Mouse (Mus musculus): ENCODE measurements around the gene Rab31. TPM values are rescaled to one million over a fixed set of nuclear protein-coding genes. Genes with fewer than 3 reads are reported as not detected.
A peak's percentile ranks its signal among the peaks of the same experiment; 100 is the strongest.

The Rab31 gene
- polyA plus RNA-seq, 1 experiment from 2014 or later, result 23.5 TPM

GRCm38 (mm10) chr17:65777461-65777860, 4.9 kb upstream of the Rab31 start:
- no peak overlapping the region for H3K4me2 ChIP-seq (replicated peaks; ENCODE audit: low read depth)
- DNase-seq (ENCODE audit: low spot score) (no peak), ATAC-seq (ENCODE audit: low FRiP score, low TSS enrichment) (no peak)
- H3K27me3 ChIP-seq (ENCODE audit: control insufficient read depth, insufficient read depth, low read length), result no peaks in the 10 kb centered on the region
- H3K27ac ChIP-seq (replicated peaks), result no peak overlapping the region
- no peak overlapping the region for H3K4me3 ChIP-seq (ENCODE audit: low read depth, low read length)
- no peaks in the 10 kb centered on the region for H3K9me3 ChIP-seq (ENCODE audit: control insufficient read depth, low read length)
- WGBS, result 84% methylated on average over 4 of the region's 4 CpGs
- no peaks in the 10 kb centered on the region for H3K36me3 ChIP-seq (ENCODE audit: control insufficient read depth, insufficient read depth, low read length)
- no peak overlapping the region for H3K9ac ChIP-seq (ENCODE audit: low read length)
- no peaks in the 10 kb centered on the region for H3K4me1 ChIP-seq (replicated peaks; ENCODE audit: control insufficient read depth, insufficient read depth)
- TF ChIP-seq CTCF (IDR thresholded peaks at IDR 0.05; ENCODE audit: low read depth) (no peak), EP300 (optimal IDR thresholded peaks at IDR 0.05) (no peak)

GRCm38 (mm10) chr17:65776228-65776627, 3.7 kb upstream of the Rab31 start:
- no peak for DNase-seq (ENCODE audit: low spot score)
- H3K9me3 ChIP-seq (ENCODE audit: control insufficient read depth, low read length), result no peaks in the 10 kb centered on the region
- no peak overlapping the region for H3K27ac ChIP-seq (replicated peaks)
- H3K4me2 ChIP-seq (replicated peaks; ENCODE audit: low read depth), result no peak overlapping the region
- H3K9ac ChIP-seq (ENCODE audit: low read length), result no peak overlapping the region
- no peak for ATAC-seq (ENCODE audit: low FRiP score, low TSS enrichment)
- H3K4me3 ChIP-seq (ENCODE audit: low read depth, low read length), result no peak overlapping the region
- no peaks in the 10 kb centered on the region for H3K27me3 ChIP-seq (ENCODE audit: control insufficient read depth, insufficient read depth, low read length)
- TF ChIP-seq CTCF (IDR thresholded peaks at IDR 0.05; ENCODE audit: low read depth) (no peak), EP300 (optimal IDR thresholded peaks at IDR 0.05) (no peak)
- WGBS, result 77% methylated on average over 1 of the region's 1 CpGs
- no peaks in the 10 kb centered on the region for H3K4me1 ChIP-seq (replicated peaks; ENCODE audit: control insufficient read depth, insufficient read depth)
- no peaks in the 10 kb centered on the region for H3K36me3 ChIP-seq (ENCODE audit: control insufficient read depth, insufficient read depth, low read length)

- no peak overlapping the region for H3K4me2 ChIP-seq (replicated peaks; ENCODE audit: low read depth)
- H3K4me3 ChIP-seq (ENCODE audit: low read depth, low read length), result no peak overlapping the region
- TF ChIP-seq EP300 (optimal IDR thresholded peaks at IDR 0.05), result no peak
- TF ChIP-seq CTCF (IDR thresholded peaks at IDR 0.05; ENCODE audit: low read depth), result no peak
- 47% methylated on average over 7 of the region's 7 CpGs for WGBS
- no peak overlapping the region for H3K9ac ChIP-seq (ENCODE audit: low read length)
- no peaks in the 10 kb centered on the region for H3K27me3 ChIP-seq (ENCODE audit: control insufficient read depth, insufficient read depth, low read length)
- H3K27ac ChIP-seq (replicated peaks), result no peak overlapping the region
- ATAC-seq (ENCODE audit: low FRiP score, low TSS enrichment), result peak; percentile 86
- peak; percentile 47 for DNase-seq (ENCODE audit: low spot score)
- H3K9me3 ChIP-seq (ENCODE audit: control insufficient read depth, low read length), result no peaks in the 10 kb centered on the region
- no peaks in the 10 kb centered on the region for H3K4me1 ChIP-seq (replicated peaks; ENCODE audit: control insufficient read depth, insufficient read depth)
- H3K36me3 ChIP-seq (ENCODE audit: control insufficient read depth, insufficient read depth, low read length), result no peaks in the 10 kb centered on the region
These were observed 1.9 kb upstream of the Rab31 start for GRCm38 (mm10) chr17:65774439-65774838.

- Histone ChIP-seq H3K36me3 (ENCODE audit: control insufficient read depth, insufficient read depth, low read length) (no peaks in the 10 kb centered on the region), H3K4me2 (replicated peaks; ENCODE audit: low read depth) (no peak overlapping the region), H3K9ac (ENCODE audit: low read length) (no peak overlapping the region), H3K27ac (replicated peaks) (no peak overlapping the region), H3K4me3 (ENCODE audit: low read depth, low read length) (no peak overlapping the region), H3K4me1 (replicated peaks; ENCODE audit: control insufficient read depth, insufficient read depth) (no peaks in the 10 kb centered on the region), H3K27me3 (ENCODE audit: control insufficient read depth, insufficient read depth, low read length) (no peaks in the 10 kb centered on the region), H3K9me3 (ENCODE audit: control insufficient read depth, low read length) (no peaks in the 10 kb centered on the region)
- TF ChIP-seq EP300 (optimal IDR thresholded peaks at IDR 0.05) (no peak), CTCF (IDR thresholded peaks at IDR 0.05; ENCODE audit: low read depth) (peak; percentile 52)
- DNase-seq (ENCODE audit: low spot score), result no peak
- ATAC-seq (ENCODE audit: low FRiP score, low TSS enrichment), result no peak
- WGBS, result 58% methylated on average over 4 of the region's 4 CpGs
These were observed 1.1 kb upstream of the Rab31 start for GRCm38 (mm10) chr17:65773617-65774016.

GRCm38 (mm10) chr17:65770982-65771915, 1.3 kb downstream of the Rab31 start:
- H3K9ac ChIP-seq (ENCODE audit: low read length), result peak overlapping the region; percentile 80
- H3K36me3 ChIP-seq (ENCODE audit: control insufficient read depth, insufficient read depth, low read length), result no peaks in the 10 kb centered on the region
- H3K9me3 ChIP-seq (ENCODE audit: control insufficient read depth, low read length), result no peaks in the 10 kb centered on the region
- TF ChIP-seq EP300 (optimal IDR thresholded peaks at IDR 0.05) (no peak), CTCF (IDR thresholded peaks at IDR 0.05; ENCODE audit: low read depth) (no peak)
- DNase-seq (ENCODE audit: low spot score) (no peak), ATAC-seq (ENCODE audit: low FRiP score, low TSS enrichment) (no peak)
- 42% methylated on average over 17 of the region's 17 CpGs for WGBS
- H3K4me2 ChIP-seq (replicated peaks; ENCODE audit: low read depth), result peak overlapping the region; percentile 95
- peak overlapping the region; percentile 78; the same call in 1 of the 2 replicates for H3K27ac ChIP-seq (replicated peaks)
- no peaks in the 10 kb centered on the region for H3K27me3 ChIP-seq (ENCODE audit: control insufficient read depth, insufficient read depth, low read length)
- H3K4me1 ChIP-seq (replicated peaks; ENCODE audit: control insufficient read depth, insufficient read depth), result no peaks in the 10 kb centered on the region
- H3K4me3 ChIP-seq (ENCODE audit: low read depth, low read length), result peak overlapping the region; percentile 77

GRCm38 (mm10) chr17:65768486-65768885, 4.1 kb downstream of the Rab31 start:
- no peak for DNase-seq (ENCODE audit: low spot score)
- no peaks in the 10 kb centered on the region for H3K36me3 ChIP-seq (ENCODE audit: control insufficient read depth, insufficient read depth, low read length)
- no peak overlapping the region for H3K27ac ChIP-seq (replicated peaks)
- no peak overlapping the region for H3K4me2 ChIP-seq (replicated peaks; ENCODE audit: low read depth)
- no peak for TF ChIP-seq EP300 (optimal IDR thresholded peaks at IDR 0.05)
- TF ChIP-seq CTCF (IDR thresholded peaks at IDR 0.05; ENCODE audit: low read depth), result no peak
- H3K4me1 ChIP-seq (replicated peaks; ENCODE audit: control insufficient read depth, insufficient read depth), result no peaks in the 10 kb centered on the region
- no peak overlapping the region for H3K9ac ChIP-seq (ENCODE audit: low read length)
- H3K9me3 ChIP-seq (ENCODE audit: control insufficient read depth, low read length), result no peaks in the 10 kb centered on the region
- ATAC-seq (ENCODE audit: low FRiP score, low TSS enrichment), result peak; percentile 8; the same call in 1 of the 2 replicates
- 40% methylated on average over 5 of the region's 5 CpGs for WGBS
- no peaks in the 10 kb centered on the region for H3K27me3 ChIP-seq (ENCODE audit: control insufficient read depth, insufficient read depth, low read length)
- no peak overlapping the region for H3K4me3 ChIP-seq (ENCODE audit: low read depth, low read length)

Measured in stomach, postnatal 0 days (tissue).